Mouse (Mus musculus): Measurements from ENCODE around the gene Srrm3.

Srrm3 gene

GRCm38 (mm10) chr5:135870505-135870904 is 63.8 kb downstream of the Srrm3 start:
- no peak for DNase-seq (ENCODE audit: low spot score)

GRCm38 (mm10) chr5:135872996-135873395 is 66.3 kb downstream of the Srrm3 start:
- DNase-seq (ENCODE audit: low spot score): no peak

- no peak for DNase-seq (ENCODE audit: low spot score)
These were observed 67.1 kb downstream of the Srrm3 start for GRCm38 (mm10) chr5:135873753-135874152.

GRCm38 (mm10) chr5:135877180-135877579 is 70.5 kb downstream of the Srrm3 start:
- DNase-seq (ENCODE audit: low spot score): peak; percentile 12

- no peak for DNase-seq (ENCODE audit: low spot score)
These were observed 71.1 kb downstream of the Srrm3 start for GRCm38 (mm10) chr5:135877831-135878231.

- DNase-seq (ENCODE audit: low spot score): no peak
These were observed 72.9 kb downstream of the Srrm3 start for GRCm38 (mm10) chr5:135879449-135880158.

GRCm38 (mm10) chr5:135884641-135885040 is 78.0 kb downstream of the Srrm3 start:
- DNase-seq (ENCODE audit: low spot score): no peak

GRCm38 (mm10) chr5:135887675-135888102 is 81.0 kb downstream of the Srrm3 start, which contains the start of gene Hspb1:
Gene Hspb1, plus strand, starts transcription at chr5:135887919.
- no peak for DNase-seq (ENCODE audit: low spot score)

- DNase-seq (ENCODE audit: low spot score): no peak
These were observed 81.9 kb downstream of the Srrm3 start for GRCm38 (mm10) chr5:135888405-135889215.

- no peak for DNase-seq (ENCODE audit: low spot score)
These were observed 83.6 kb downstream of the Srrm3 start for GRCm38 (mm10) chr5:135890323-135890722.

GRCm38 (mm10) chr5:135890920-135891319 is 84.2 kb downstream of the Srrm3 start:
- no peak for DNase-seq (ENCODE audit: low spot score)

- no peak for DNase-seq (ENCODE audit: low spot score)
These were observed 86.1 kb downstream of the Srrm3 start for GRCm38 (mm10) chr5:135892589-135893351.

- no peak for DNase-seq (ENCODE audit: low spot score)
These were observed 88.3 kb downstream of the Srrm3 start for GRCm38 (mm10) chr5:135894958-135895357.

- DNase-seq (ENCODE audit: low spot score): no peak
These were observed 91.3 kb downstream of the Srrm3 start for GRCm38 (mm10) chr5:135898028-135898427.

- no peak for DNase-seq (ENCODE audit: low spot score)
These were observed 92.3 kb downstream of the Srrm3 start for GRCm38 (mm10) chr5:135898995-135899394.

- no peak for DNase-seq (ENCODE audit: low spot score)
These were observed 93.1 kb downstream of the Srrm3 start for GRCm38 (mm10) chr5:135899833-135900232.

GRCm38 (mm10) chr5:135900701-135901100 is 94.0 kb downstream of the Srrm3 start:
- DNase-seq (ENCODE audit: low spot score): no peak

GRCm38 (mm10) chr5:135901354-135902095 is 94.8 kb downstream of the Srrm3 start:
- peak; percentile 34 for DNase-seq (ENCODE audit: low spot score)

- DNase-seq (ENCODE audit: low spot score): no peak
These were observed 96.4 kb downstream of the Srrm3 start for GRCm38 (mm10) chr5:135903058-135903457.

GRCm38 (mm10) chr5:135903551-135904151 is 97.0 kb downstream of the Srrm3 start:
- DNase-seq (ENCODE audit: low spot score): peak; percentile 59

GRCm38 (mm10) chr5:135904259-135904658 is 97.6 kb downstream of the Srrm3 start:
- no peak for DNase-seq (ENCODE audit: low spot score)

Data from spleen, adult 12 weeks (tissue).